Mouse (Mus musculus): ENCODE data around the gene Zfp651.

GRCm38 (mm10) chr9:121791206-121791605 is 32.1 kb downstream of the Zfp651 start:
- TF ChIP-seq CTCF (IDR thresholded peaks at IDR 0.05; ENCODE audit: low read depth) (0 out of 2 replicates have a peak, but pooled peaks have one; percentile 3), EP300 (optimal IDR thresholded peaks at IDR 0.05) (no peak)
